Mouse (Mus musculus): ENCODE data around the gene Arsb.
"Not testable (repeated sequence)": the region's sequence is repeated elsewhere in the genome, so short reads cannot be mapped to it uniquely, and the experiment has no call there.

Gene Arsb

GRCm38 (mm10) chr13:93930561-93931340, 159.3 kb downstream of the Arsb start:
- DNase-seq, result no peak

GRCm38 (mm10) chr13:93936455-93936854, 165.0 kb downstream of the Arsb start:
- peak; percentile 61 for DNase-seq

GRCm38 (mm10) chr13:93938118-93938517, 166.7 kb downstream of the Arsb start:
- DNase-seq, result no peak

GRCm38 (mm10) chr13:93939363-93940127, 168.1 kb downstream of the Arsb start:
- no peak for DNase-seq

GRCm38 (mm10) chr13:93940742-93941531, 169.5 kb downstream of the Arsb start:
- no peak for DNase-seq

- no peak for DNase-seq
Observed at GRCm38 (mm10) chr13:93950996-93951395, 179.6 kb downstream of the Arsb start.

GRCm38 (mm10) chr13:93951555-93951954, 180.1 kb downstream of the Arsb start:
- no peak for DNase-seq

- no peak for DNase-seq
Observed at GRCm38 (mm10) chr13:93952466-93952865, 181.0 kb downstream of the Arsb start.

- DNase-seq, result no peak
Observed at GRCm38 (mm10) chr13:93957907-93958306, 186.5 kb downstream of the Arsb start.

GRCm38 (mm10) chr13:93966271-93966670, 194.8 kb downstream of the Arsb start:
- no peak for DNase-seq

- peak; percentile 14 for DNase-seq
Observed at GRCm38 (mm10) chr13:93967138-93967537, 195.7 kb downstream of the Arsb start.

- no peak for DNase-seq
Observed at GRCm38 (mm10) chr13:93970115-93970514, 198.7 kb downstream of the Arsb start.

GRCm38 (mm10) chr13:93972423-93972822, 201.0 kb downstream of the Arsb start:
- DNase-seq, result no peak

- DNase-seq, result no peak
Observed at GRCm38 (mm10) chr13:93975668-93976067, 204.2 kb downstream of the Arsb start.

GRCm38 (mm10) chr13:93976897-93977530, 205.6 kb downstream of the Arsb start:
- no peak for DNase-seq

- DNase-seq, result no peak
Observed at GRCm38 (mm10) chr13:93978703-93979495, 207.5 kb downstream of the Arsb start.

- DNase-seq, result no peak
Observed at GRCm38 (mm10) chr13:93979754-93980153, 208.3 kb downstream of the Arsb start.

GRCm38 (mm10) chr13:93984521-93984920, 213.1 kb downstream of the Arsb start:
- DNase-seq, result no peak

GRCm38 (mm10) chr13:93985181-93985580, 213.8 kb downstream of the Arsb start:
- DNase-seq, result no peak

GRCm38 (mm10) chr13:93985750-93986149, 214.3 kb downstream of the Arsb start:
- not testable (repeated sequence) for DNase-seq

GRCm38 (mm10) chr13:93987611-93988010, 216.2 kb downstream of the Arsb start:
- no peak for DNase-seq

GRCm38 (mm10) chr13:93989208-93989607, 217.8 kb downstream of the Arsb start:
- DNase-seq, result no peak

Data from cerebellum, adult 9-10 months (tissue).